Mouse (Mus musculus): ENCODE data around the gene Rab22a. TPM values are rescaled to one million over a fixed set of nuclear protein-coding genes. Genes with fewer than 3 reads are reported as not detected.
"Not testable (repeated sequence)": the region's sequence is repeated elsewhere in the genome, so short reads cannot be mapped to it uniquely, and the experiment has no call there.

Rab22a gene
- total RNA-seq, 2 experiments from 2014 or later: 34.5 to 37.4 TPM

GRCm38 (mm10) chr2:173719115-173719514, 59.6 kb downstream of the Rab22a start, which contains the start of gene 1700010B08Rik:
1700010B08Rik (plus strand) TSS chr2:173719415.
- DNase-seq: not testable (repeated sequence)

GRCm38 (mm10) chr2:173722251-173722857, 62.8 kb downstream of the Rab22a start:
- no peak for DNase-seq

- DNase-seq: no peak
Observed at GRCm38 (mm10) chr2:173724382-173724781, 64.8 kb downstream of the Rab22a start.

GRCm38 (mm10) chr2:173724940-173725807, 65.6 kb downstream of the Rab22a start:
- DNase-seq: peak in 1 of 2 experiments; percentile 41

- no peak for DNase-seq
Observed at GRCm38 (mm10) chr2:173725819-173726218, 66.3 kb downstream of the Rab22a start.

- DNase-seq: no peak
Observed at GRCm38 (mm10) chr2:173730444-173730966, 70.9 kb downstream of the Rab22a start.

GRCm38 (mm10) chr2:173734426-173734825, 74.9 kb downstream of the Rab22a start:
- no peak for DNase-seq

GRCm38 (mm10) chr2:173737222-173737989, 77.8 kb downstream of the Rab22a start, which contains the start of gene Vapb:
Vapb (plus strand) TSS chr2:173737511.
- DNase-seq: peak; percentile 100

- no peak for DNase-seq
Observed at GRCm38 (mm10) chr2:173738232-173738631, 78.7 kb downstream of the Rab22a start.

- no peak for DNase-seq
Observed at GRCm38 (mm10) chr2:173739107-173739506, 79.5 kb downstream of the Rab22a start.

GRCm38 (mm10) chr2:173742090-173742489, 82.5 kb downstream of the Rab22a start:
- no peak for DNase-seq

GRCm38 (mm10) chr2:173742744-173743143, 83.2 kb downstream of the Rab22a start:
- DNase-seq: peak; percentile 41 to 45

- DNase-seq: no peak
Observed at GRCm38 (mm10) chr2:173744070-173744815, 84.7 kb downstream of the Rab22a start.

GRCm38 (mm10) chr2:173748961-173749659, 89.5 kb downstream of the Rab22a start:
- no peak for DNase-seq

- DNase-seq: no peak
Observed at GRCm38 (mm10) chr2:173755433-173756144, 96.0 kb downstream of the Rab22a start.

Small RNA genes within 50 kb of the gene (microRNA-seq; reads per million reads assigned to microRNA genes)
- gene Mir6340: not detected

Other genes starting within 250 kb of the Rab22a start
- gene 1700021F07Rik, start 137.2 kb upstream of the Rab22a start, total RNA-seq (2021): not detected
- gene Ankrd60, start 81.4 kb upstream of the Rab22a start, total RNA-seq (2021): not detected
- not detected for gene 1700010B08Rik, start 59.7 kb downstream of the Rab22a start, total RNA-seq (2021)
- gene Vapb, start 77.8 kb downstream of the Rab22a start, total RNA-seq (2021): 100 to 1,000 TPM; 177 to 196 TPM

Measured in adrenal gland, postnatal 36 days (tissue).